Mouse (Mus musculus) liver, embryonic 14.5 days (tissue): ENCODE data around the gene Il10ra. TPM values are rescaled to one million over a fixed set of nuclear protein-coding genes. Genes with fewer than 3 reads are reported as not detected.
A peak's percentile ranks its signal among the peaks of the same experiment; 100 is the strongest.

ENCODE experiments used
- ATAC-seq: fragments of 200-750 bp; cut with Nextera tagmentation; 2 replicates; pipeline ENCODE4 v1.8.0; 2017; ENCODE audit warnings: moderate number of reproducible peaks, mild to moderate bottlenecking, moderate library complexity; ENCODE audit not compliant: insufficient read depth
- DNase-seq, 3 experiments: peaks; one replicate each; pipeline ENCODE4 v3.0.0-alpha.2; 2012 to 2013; ENCODE audit warnings: low read depth in 3 of 3, low spot score in 3 of 3
- H3K27ac ChIP-seq: fragments of 300-500 bp; sonication (generic); 2 replicates; pipeline ENCODE4 v1.5.1; 2014; ENCODE audit warnings: moderate library complexity, mild to moderate bottlenecking, control low read depth, inconsistent platforms
- H3K27me3 ChIP-seq: fragments of 300-500 bp; sonication (generic); 2 replicates; pipeline ENCODE4 v1.6.1; 2014; ENCODE audit warnings: mild to moderate bottlenecking, low read length, moderate library complexity; ENCODE audit not compliant: control insufficient read depth, insufficient read depth
- H3K36me3 ChIP-seq: fragments of 300-500 bp; sonication (generic); replicated peaks from 2 replicates; pipeline ENCODE4 v1.6.1; 2014; ENCODE audit warnings: low read depth; ENCODE audit not compliant: control insufficient read depth, insufficient read depth
- H3K4me1 ChIP-seq, 2 experiments: fragments of 200-500 bp in 1 of 2; fragments of 300-500 bp in 1 of 2; sonication (generic) in 1 of 2; replicated peaks; 2 replicates each; pipeline ENCODE4 v1.6.1; 2012 to 2014; ENCODE audit warnings: antibody characterized with exemption in 1 of 2, inconsistent platforms in 1 of 2, low read length in 1 of 2; ENCODE audit not compliant: control insufficient read depth in 2 of 2, insufficient read depth in 2 of 2
- H3K4me2 ChIP-seq: fragments of 300-500 bp; sonication (generic); 2 replicates; pipeline ENCODE4 v1.6.1; 2014; ENCODE audit warnings: low read depth, mild to moderate bottlenecking, control low read depth, moderate library complexity
- H3K4me3 ChIP-seq, 2 experiments: fragments of 200-500 bp in 1 of 2; fragments of 300-500 bp in 1 of 2; sonication (generic) in 1 of 2; 2 replicates each; pipeline ENCODE4 v1.5.1; 2012 to 2014; ENCODE audit warnings: low read depth in 2 of 2, low read length in 2 of 2, mild to moderate bottlenecking in 2 of 2, control low read depth in 1 of 2, inconsistent platforms in 1 of 2, moderate library complexity in 1 of 2; ENCODE audit not compliant: insufficient read depth in 1 of 2
- H3K9ac ChIP-seq: fragments of 300-500 bp; sonication (generic); replicated peaks from 2 replicates; pipeline ENCODE4 v1.6.1; 2014; ENCODE audit warnings: mild to moderate bottlenecking, control low read depth, moderate library complexity
- H3K9me3 ChIP-seq: fragments of 300-500 bp; sonication (generic); 2 replicates; pipeline ENCODE4 v1.6.1; 2016; ENCODE audit warnings: low read length, mixed read lengths; ENCODE audit not compliant: control insufficient read depth
- CTCF ChIP-seq: IDR thresholded peaks from 2 replicates; pipeline ENCODE4 v1.5.1; 2016; ENCODE audit warnings: antibody characterized with exemption, low read depth, control low read depth
- EP300 ChIP-seq: IDR thresholded peaks from 2 replicates; pipeline ENCODE4 v1.6.1; 2016; ENCODE audit warnings: antibody characterized with exemption, low read depth
- WGBS: fragments of 180-500 bp; shearing (Covaris S2); extraction: QIAGEN DNeasy Blood & Tissue Kit; methylation state at CpG from one replicate; pipeline ENCODE4 v1.1.7; 2014; ENCODE audit not compliant: insufficient replicate concordance; 5-methylcytosine and 5-hydroxymethylcytosine counted together
- polyA plus RNA-seq, 2 experiments: library from polyadenylated mRNA; depleted of rRNA in 1 of 2; stranded (reverse) in 1 of 2; unstranded in 1 of 2; fragments of >200 nt; fragmentation: Nextera tagmentation in 1 of 2; extraction: Ambion mirVana in 1 of 2; gene quantifications; 2 replicates each; pipeline versions ENCODE4 v1.2.1 to v1.2.3; 2012 to 2014

Gene Il10ra
- polyA plus RNA-seq, 2 experiments: 1.2 to 1.4 TPM

- Histone ChIP-seq H3K36me3 (no peaks in the 10 kb centered on the region), H3K9me3 (no peaks in the 10 kb centered on the region), H3K4me2 (no peak overlapping the region), H3K27ac (no peak overlapping the region), H3K4me1 (peaks cover 0 to 18% of the 10 kb centered on the region in 2 experiments; a peak in 3 of 4 replicates), H3K9ac (no peak overlapping the region), H3K4me3 (no peak overlapping the region), H3K27me3 (no peaks in the 10 kb centered on the region; the same call in 1 of the 2 replicates)
- peak; percentile 51; the same call in 1 of the 2 replicates for ATAC-seq
- no peak for DNase-seq
- no peak for TF ChIP-seq EP300
- no peak for TF ChIP-seq CTCF
- 23% methylated on average over 2 of the region's 2 CpGs for WGBS
Observed at GRCm38 (mm10) chr9:45274635-45275034, 5.7 kb upstream of the Il10ra start.

GRCm38 (mm10) chr9:45274218-45274617 lies 5.3 kb upstream of the Il10ra start:
- H3K4me1 ChIP-seq: peaks cover 0 to 18% of the 10 kb centered on the region in 2 experiments; a peak in 3 of 4 replicates
- peak; percentile 23 to 42 (median 25) for DNase-seq
- 11% methylated on average over 4 of the region's 4 CpGs for WGBS
- no peaks in the 10 kb centered on the region for H3K9me3 ChIP-seq
- peak; percentile 89 for ATAC-seq
- H3K4me3 ChIP-seq: no peak overlapping the region
- H3K36me3 ChIP-seq: no peaks in the 10 kb centered on the region
- H3K9ac ChIP-seq: no peak overlapping the region
- no peak overlapping the region for H3K4me2 ChIP-seq
- H3K27me3 ChIP-seq: peaks cover 4% of the 10 kb centered on the region; the same call in 1 of the 2 replicates
- H3K27ac ChIP-seq: no peak overlapping the region
- TF ChIP-seq CTCF (no peak), EP300 (peak; percentile 75)

GRCm38 (mm10) chr9:45272213-45272612 lies 3.3 kb upstream of the Il10ra start:
- DNase-seq (no peak), ATAC-seq (no peak)
- WGBS: 23% methylated on average over 5 of the region's 5 CpGs
- no peak overlapping the region for H3K4me2 ChIP-seq
- no peaks in the 10 kb centered on the region for H3K36me3 ChIP-seq
- H3K9ac ChIP-seq: no peak overlapping the region
- peaks cover 12% of the 10 kb centered on the region for H3K27me3 ChIP-seq
- TF ChIP-seq CTCF (no peak), EP300 (no peak)
- H3K9me3 ChIP-seq: no peaks in the 10 kb centered on the region
- peaks cover 0 to 21% of the 10 kb centered on the region in 2 experiments; a peak in 3 of 4 replicates for H3K4me1 ChIP-seq
- no peak overlapping the region for H3K27ac ChIP-seq
- no peak overlapping the region for H3K4me3 ChIP-seq

GRCm38 (mm10) chr9:45268079-45268478 lies 870 bp downstream of the Il10ra start:
- Histone ChIP-seq H3K4me2 (no peak overlapping the region), H3K27ac (no peak overlapping the region), H3K36me3 (no peaks in the 10 kb centered on the region), H3K9ac (no peak overlapping the region), H3K27me3 (peaks cover 12% of the 10 kb centered on the region), H3K9me3 (no peaks in the 10 kb centered on the region), H3K4me1 (peaks cover 0 to 7% of the 10 kb centered on the region in 2 experiments; a peak in 1 of 4 replicates), H3K4me3 (peak overlapping the region in 1 of 2 experiments; percentile 35; a peak in 2 of 4 replicates)
- no peak for DNase-seq
- 15% methylated on average over 4 of the region's 4 CpGs for WGBS
- TF ChIP-seq EP300: no peak
- TF ChIP-seq CTCF: no peak
- no peak for ATAC-seq

- WGBS: 63% methylated on average over 4 of the region's 4 CpGs
- no peak overlapping the region for H3K9ac ChIP-seq
- ATAC-seq: no peak
- peaks cover 12% of the 10 kb centered on the region for H3K27me3 ChIP-seq
- H3K4me1 ChIP-seq: peaks cover 0 to 6% of the 10 kb centered on the region in 2 experiments; a peak in 1 of 4 replicates
- peak overlapping the region; percentile 10 to 29; a peak in 1 of 4 replicates for H3K4me3 ChIP-seq
- TF ChIP-seq CTCF (no peak), EP300 (no peak)
- H3K4me2 ChIP-seq: 0 out of 2 replicates have a peak overlapping the region, but pooled peaks have one; percentile 2
- DNase-seq: no peak
- H3K9me3 ChIP-seq: no peaks in the 10 kb centered on the region
- no peaks in the 10 kb centered on the region for H3K36me3 ChIP-seq
- no peak overlapping the region for H3K27ac ChIP-seq
Observed at GRCm38 (mm10) chr9:45267099-45267498, 1.9 kb downstream of the Il10ra start.
